Comparison of ENCODE assay signal across 8 mouse cellular contexts in the genomic region with DNA sequence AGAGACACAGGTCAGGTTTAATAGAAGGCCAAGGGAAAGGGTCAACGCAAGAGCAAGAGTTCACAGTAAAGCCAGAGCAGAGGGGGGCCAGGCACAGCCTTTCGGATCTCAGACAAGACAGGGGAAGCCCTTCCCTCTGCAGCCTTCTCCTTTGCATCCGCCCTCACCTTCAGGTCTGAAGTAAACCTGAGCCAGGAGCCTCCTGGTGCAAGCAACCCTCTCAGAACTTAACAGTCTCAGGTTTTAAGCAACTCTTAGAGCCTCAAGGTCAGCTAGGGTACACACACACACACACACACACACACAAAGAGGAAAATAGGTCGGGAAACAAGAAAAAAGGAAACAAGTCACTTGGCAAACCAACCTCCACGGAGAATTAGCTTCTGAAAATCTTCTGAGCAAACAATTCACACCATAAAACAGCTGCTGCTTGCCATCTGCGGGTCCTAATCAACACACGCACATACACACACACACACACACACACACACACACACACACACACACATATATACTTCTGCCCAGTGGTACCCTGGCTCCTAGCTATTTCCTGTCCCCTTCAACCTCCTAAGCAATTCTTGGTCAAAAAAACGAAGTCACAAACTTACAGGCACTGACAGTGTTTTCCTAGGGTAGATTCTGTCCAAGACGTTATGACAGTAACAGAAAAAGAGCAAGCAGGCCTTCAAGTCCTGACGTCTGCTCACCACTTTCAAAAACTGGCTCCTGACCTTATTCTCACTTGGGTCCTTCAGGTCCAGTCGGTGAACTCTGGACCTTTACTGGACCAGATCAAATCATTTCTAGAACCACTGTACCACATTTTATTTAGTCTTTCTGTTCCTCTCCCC.
DNase-seq lines count a peak whose midpoint lies in the region; ATAC-seq lines count a peak whose summit lies in the region.

No protein-coding gene starts in this region.

- DNase-seq in gastrocnemius, adult 18-20 months (ENCODE audit: low spot score) = peak; percentile 30
- no peak for DNase-seq in gastrocnemius, postnatal 14 days
- peak; percentile 17 for DNase-seq in heart, postnatal 4 days
- DNase-seq in limb, embryonic 10.5 days (ENCODE audit: low spot score) = no peak
- DNase-seq in urinary bladder, postnatal 14 days (ENCODE audit: low spot score) = no peak
- no peak for DNase-seq in adrenal gland, postnatal 4 days (ENCODE audit: low spot score in 2 of 2)

- no peaks in the 10 kb centered on the region for H3K9me3 ChIP-seq in embryonic facial prominence, embryonic 12.5 days
- no peaks in the 10 kb centered on the region for H3K9me3 ChIP-seq in limb, embryonic 10.5 days (replicated peaks)
- H3K9me3 ChIP-seq in neural tube, embryonic 14.5 days (ENCODE audit: control insufficient read depth, low read length) = no peaks in the 10 kb centered on the region

- 0 out of 2 replicates have a peak overlapping the region, but pooled peaks have one; percentile 24 for H3K9ac ChIP-seq in embryonic facial prominence, embryonic 12.5 days
- no peak overlapping the region for H3K9ac ChIP-seq in neural tube, embryonic 14.5 days (replicated peaks; ENCODE audit: low read depth, low read length)

- peak overlapping the region; percentile 30 for H3K4me3 ChIP-seq in embryonic facial prominence, embryonic 12.5 days
- H3K4me3 ChIP-seq in limb, embryonic 10.5 days = peak overlapping the region; percentile 50
- no peak overlapping the region for H3K4me3 ChIP-seq in neural tube, embryonic 14.5 days (ENCODE audit: low read depth, low read length)

- H3K27ac ChIP-seq in embryonic facial prominence, embryonic 12.5 days = peak overlapping the region; percentile 95
- H3K27ac ChIP-seq in limb, embryonic 10.5 days = peak overlapping the region; percentile 90
- H3K27ac ChIP-seq in neural tube, embryonic 14.5 days (ENCODE audit: low read depth, low read length) = no peak overlapping the region; the same call in 1 of the 2 replicates

- peaks cover 53% of the 10 kb centered on the region for H3K4me1 ChIP-seq in embryonic facial prominence, embryonic 12.5 days
- peaks cover 60% of the 10 kb centered on the region for H3K4me1 ChIP-seq in limb, embryonic 10.5 days
- H3K4me1 ChIP-seq in neural tube, embryonic 14.5 days (ENCODE audit: control insufficient read depth, insufficient read depth, low read length) = peaks cover 16% of the 10 kb centered on the region

- no peaks in the 10 kb centered on the region for H3K27me3 ChIP-seq in embryonic facial prominence, embryonic 12.5 days
- H3K27me3 ChIP-seq in limb, embryonic 10.5 days (ENCODE audit: low read depth, poor library complexity, severe bottlenecking) = no peaks in the 10 kb centered on the region
- no peaks in the 10 kb centered on the region for H3K27me3 ChIP-seq in neural tube, embryonic 14.5 days (ENCODE audit: control insufficient read depth, insufficient read depth, low read length)

- intact Hi-C loops in gastrocnemius, postnatal 14 days (cut with DNase I; ENCODE audit: low total_unique reads) = no loop called here

- peak overlapping the region; percentile 68 for H3K4me2 ChIP-seq in embryonic facial prominence, embryonic 12.5 days (replicated peaks)
- peak overlapping the region; percentile 48; the same call in 1 of the 2 replicates for H3K4me2 ChIP-seq in neural tube, embryonic 14.5 days (ENCODE audit: low read depth, low read length)

- 17% methylated on average over 11 of the region's 11 CpGs for WGBS in embryonic facial prominence, embryonic 12.5 days
- WGBS in limb, embryonic 10.5 days = 16% methylated on average over 11 of the region's 11 CpGs
- WGBS in neural tube, embryonic 14.5 days = 22% methylated on average over 11 of the region's 11 CpGs

- no peaks in the 10 kb centered on the region for H3K36me3 ChIP-seq in embryonic facial prominence, embryonic 12.5 days
- no peaks in the 10 kb centered on the region for H3K36me3 ChIP-seq in limb, embryonic 10.5 days
- no peaks in the 10 kb centered on the region for H3K36me3 ChIP-seq in neural tube, embryonic 14.5 days (ENCODE audit: control insufficient read depth, insufficient read depth, low read length)

- no peak for ATAC-seq in embryonic facial prominence, embryonic 12.5 days (ENCODE audit: insufficient number of reproducible peaks, insufficient read depth, low FRiP score, low TSS enrichment)
- no peak for ATAC-seq in neural tube, embryonic 14.5 days (ENCODE audit: low read depth)

Comparison
In these comparisons a context has a peak if more than half of its experiments do, and no peak if none do; other contexts are left out.
1. DNase-seq: peak in gastrocnemius, adult 18-20 months (single experiment) and heart, postnatal 4 days (single experiment); none in gastrocnemius, postnatal 14 days (single experiment), limb, embryonic 10.5 days (single experiment), urinary bladder, postnatal 14 days (single experiment) and adrenal gland, postnatal 4 days (0 of 2).